Mouse (Mus musculus) urinary bladder, postnatal 36 days (tissue): Measurements from ENCODE around the gene Cacng2.
A peak's percentile ranks its signal among the peaks of the same experiment; 100 is the strongest.

Experiments
- DNase-seq, 2 experiments: peaks; one replicate each; pipeline ENCODE4 v3.0.0; 2022; ENCODE audit warnings: low spot score in 2 of 2, mixed read lengths in 1 of 2

Gene Cacng2

DNA sequence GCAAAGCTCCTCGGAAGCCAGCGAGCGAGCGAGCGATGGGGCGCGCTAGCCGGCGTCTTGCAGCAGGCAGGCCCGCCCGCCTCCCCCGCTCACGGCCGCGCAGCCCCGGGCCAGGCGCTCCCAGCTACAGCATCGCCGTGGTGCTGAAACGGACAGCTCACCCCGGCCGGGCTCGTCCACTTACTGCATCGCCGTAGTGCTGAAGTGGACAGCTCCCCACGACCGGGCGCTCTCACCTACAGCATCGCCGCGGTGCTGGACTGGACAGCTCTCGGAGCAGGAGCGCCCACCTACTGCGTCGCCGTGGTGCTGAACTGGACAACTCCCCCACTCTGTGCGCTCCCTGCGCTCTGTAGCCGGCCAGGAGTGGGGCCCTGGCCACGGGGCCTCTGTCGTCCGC lies at the start of gene Cacng2:
TSS of gene Cacng2 (minus strand) at position 325 of the 400 bp plus-strand sequence.
- DNase-seq, result peak; percentile 96

DNA sequence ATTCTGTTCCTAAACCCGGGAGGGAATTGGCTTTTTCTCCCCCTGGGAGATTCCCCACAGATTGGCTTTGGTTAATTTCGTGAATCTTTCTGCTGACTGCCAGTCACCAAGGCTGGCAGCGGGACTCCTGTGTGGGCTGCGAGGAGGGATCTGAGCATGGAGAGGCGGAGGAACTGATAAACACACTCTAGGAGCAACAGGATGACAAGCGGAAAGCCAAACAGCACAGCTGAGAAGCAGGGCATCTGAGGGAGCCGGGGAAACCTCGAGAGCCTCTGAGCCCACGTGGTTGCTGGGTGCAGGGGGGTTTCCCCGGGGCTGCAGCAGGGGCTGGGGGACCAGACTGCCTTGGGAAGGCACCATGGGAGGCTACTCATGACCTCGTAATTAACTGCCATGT lies 49.7 kb upstream of the Cacng2 start:
- DNase-seq, result no peak

DNA sequence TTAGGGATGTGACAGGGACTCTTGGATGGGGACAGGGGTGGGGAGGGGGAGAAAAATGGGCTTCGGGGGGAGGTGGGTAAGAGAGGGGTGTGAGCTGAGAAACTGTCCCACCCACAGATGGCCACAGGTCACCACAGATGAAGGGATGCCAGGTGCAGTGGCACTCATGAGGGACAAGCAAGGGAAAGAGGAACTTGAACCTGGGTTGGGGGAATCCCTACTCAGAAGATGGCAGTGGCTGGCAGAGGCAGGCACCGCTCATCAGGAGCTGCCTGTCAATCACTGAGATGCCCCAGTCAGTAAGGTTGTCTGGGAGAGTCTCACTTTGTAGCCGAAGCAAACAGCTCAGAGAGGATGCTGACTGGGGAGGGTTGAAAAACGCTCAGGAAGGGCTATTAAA lies 45.5 kb upstream of the Cacng2 start:
- no peak for DNase-seq

DNA sequence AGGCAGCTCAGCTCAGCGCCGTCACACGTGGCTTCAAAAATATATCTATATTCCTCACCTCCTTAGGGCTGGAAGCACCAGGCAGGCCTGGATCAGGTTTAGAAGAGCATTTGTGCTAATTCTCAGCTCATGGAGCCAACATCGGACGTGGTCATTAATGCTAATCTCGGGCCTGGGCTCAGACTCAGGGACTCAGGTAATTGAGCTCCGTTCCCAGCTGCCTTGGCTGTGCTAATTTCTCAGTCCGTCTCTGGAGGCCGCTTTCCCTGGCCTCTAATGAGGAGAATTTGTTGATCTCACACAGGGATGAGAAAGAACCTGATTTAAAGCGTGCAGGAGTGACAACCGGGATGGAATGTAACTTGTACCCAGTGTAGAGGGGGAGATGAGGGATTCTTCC lies 44.6 kb upstream of the Cacng2 start:
- no peak for DNase-seq

DNA sequence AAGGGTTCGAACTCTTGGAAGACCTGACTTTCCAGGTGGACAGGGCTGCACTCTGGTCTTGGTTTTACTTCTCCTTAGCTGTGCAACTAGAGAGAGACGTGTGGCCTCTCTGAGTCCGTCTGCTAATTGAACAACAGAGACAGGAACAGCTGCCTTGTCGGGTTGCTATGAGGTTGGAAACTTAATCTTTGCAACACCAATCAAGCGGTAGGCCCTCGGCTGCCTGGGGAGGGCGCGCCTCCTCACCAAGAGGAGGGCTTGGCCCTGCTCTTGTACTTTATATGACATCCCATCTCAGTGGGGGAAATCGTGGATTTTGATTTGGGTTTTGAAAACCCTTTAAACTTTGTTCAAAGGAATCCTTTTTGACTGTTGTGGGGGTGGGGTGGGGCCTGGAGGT lies 42.1 kb upstream of the Cacng2 start:
- no peak for DNase-seq

DNA sequence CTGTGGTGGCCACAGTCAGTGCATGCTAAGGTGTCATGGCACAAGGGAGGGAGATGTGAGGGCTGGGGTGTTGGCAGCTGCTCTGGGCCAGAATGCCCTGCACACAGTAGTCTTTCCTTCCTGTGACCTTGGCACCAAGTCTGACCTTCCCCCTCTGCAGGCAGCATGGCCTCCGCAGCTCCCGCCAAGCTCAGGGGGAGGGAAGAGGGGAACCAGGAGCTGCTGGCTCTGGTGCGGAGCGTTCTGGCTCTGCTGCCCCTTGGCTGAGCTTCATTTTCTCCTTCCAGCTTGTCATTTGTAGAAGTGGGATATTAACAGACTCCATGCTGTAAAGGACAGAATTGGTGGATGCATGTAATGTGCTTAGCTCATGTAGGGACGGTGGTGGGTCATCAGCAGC lies 38.5 kb upstream of the Cacng2 start:
- DNase-seq, result no peak

DNA sequence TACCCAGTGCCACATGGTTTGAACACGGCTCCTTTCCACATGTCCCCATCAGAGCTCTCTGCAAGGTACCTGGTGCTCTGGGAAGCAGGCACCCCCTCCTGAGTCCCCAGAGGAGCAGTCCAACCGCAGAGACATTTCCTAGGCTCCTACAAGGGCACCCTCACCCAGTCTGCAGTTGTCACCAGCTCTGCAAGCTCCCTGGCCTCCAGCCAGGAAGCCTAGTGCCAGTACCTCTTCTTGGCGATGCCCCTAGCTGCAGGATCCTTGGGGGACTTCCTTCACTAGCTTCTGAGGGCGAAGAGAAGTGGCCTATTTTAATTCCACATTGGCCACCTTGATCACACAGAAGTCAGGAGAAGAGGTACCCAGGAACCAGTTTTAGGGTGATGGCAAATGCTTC lies 38.0 kb upstream of the Cacng2 start:
- DNase-seq, result no peak

DNA sequence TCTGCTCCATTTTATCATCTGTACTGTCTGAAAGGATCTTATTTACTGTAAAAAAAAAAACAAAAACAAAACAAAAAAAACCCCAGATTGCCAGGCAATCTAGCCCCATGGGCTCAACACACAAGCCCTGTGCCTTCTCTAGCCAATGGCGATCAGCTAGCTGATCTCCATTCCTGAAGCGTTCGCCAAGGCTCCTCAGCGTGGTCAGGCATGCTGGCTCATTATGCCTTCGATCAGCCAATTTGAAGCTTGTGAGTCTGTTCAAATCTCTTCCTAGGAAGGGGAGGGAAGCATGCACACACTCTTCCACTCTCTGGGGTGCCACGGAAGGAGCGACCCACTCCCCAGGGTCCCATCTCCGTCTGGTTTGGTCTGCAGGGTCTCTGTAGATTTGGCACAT lies 37.5 kb upstream of the Cacng2 start:
- no peak for DNase-seq

DNA sequence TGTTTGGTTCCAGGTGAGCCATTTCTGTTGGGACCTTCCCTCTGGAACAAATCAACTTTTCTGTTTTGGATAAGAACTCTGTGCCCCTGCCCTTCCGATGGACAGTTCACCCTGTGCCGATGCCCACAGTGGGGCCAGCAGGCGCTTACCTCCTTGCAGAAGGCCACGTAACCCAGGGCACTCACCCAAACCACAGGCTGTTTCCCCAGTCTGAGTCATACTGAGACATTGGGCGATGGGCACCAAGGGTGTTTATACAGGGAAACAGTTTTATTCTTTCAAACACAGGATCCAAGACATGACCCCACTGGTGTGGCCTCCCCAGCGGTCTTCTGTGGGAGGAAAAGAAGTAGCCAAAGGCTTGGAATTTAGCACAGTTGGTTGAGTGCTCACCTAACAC lies 35.6 kb upstream of the Cacng2 start:
- no peak for DNase-seq

DNA sequence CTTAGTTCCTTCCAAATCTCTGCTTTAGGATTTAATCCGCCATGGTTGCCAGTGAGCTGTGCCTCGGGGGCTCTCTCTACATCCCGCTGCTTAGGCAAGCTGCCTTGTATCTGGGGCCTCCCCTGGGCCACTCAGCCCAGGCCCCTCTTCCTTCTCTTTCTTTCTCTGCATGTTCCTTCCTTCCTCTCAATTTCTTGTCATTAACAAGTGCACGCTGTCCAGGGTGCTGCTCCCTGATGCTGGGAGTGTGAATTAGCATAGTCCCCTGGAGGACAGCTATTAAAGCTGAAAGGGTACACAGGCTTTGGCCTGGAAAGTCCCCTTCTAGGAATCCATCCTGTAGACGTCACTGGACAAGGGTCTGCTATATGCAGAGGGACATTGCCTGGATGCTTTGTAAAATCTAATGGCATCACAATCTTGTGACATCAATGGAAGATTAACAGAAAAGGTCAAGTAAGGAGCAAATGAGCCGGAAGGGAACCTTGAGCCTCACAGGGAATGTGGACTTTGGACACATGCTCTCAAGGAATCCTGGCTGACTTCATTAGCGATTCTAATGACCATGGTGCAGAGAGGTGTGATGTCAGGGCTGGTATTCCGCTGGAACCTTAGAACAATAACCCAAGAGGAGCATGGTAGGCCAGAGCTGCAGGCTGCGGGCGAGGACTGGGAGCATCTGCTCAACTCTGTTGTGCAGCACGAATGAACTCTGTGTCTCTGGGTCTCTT lies 33.4 kb upstream of the Cacng2 start:
- no peak for DNase-seq

DNA sequence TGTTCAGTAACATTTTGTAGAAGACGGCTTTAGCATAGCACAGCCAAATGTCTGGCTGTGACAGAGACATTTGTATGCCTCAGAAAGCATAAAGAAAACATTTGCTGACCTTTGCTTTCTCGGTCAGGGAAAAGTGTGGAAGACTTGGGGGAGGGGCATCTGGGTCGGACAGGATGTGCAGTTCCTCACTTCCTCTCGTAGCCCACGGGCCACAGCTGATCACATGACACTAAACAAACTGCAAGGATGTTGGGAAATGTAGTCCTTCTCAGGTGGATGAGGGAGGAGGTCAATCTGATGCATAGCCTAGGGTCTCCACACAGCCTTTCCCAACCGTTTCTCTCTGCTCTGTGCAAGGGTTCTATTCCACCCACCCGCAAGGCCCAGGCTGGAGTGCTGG lies 28.7 kb upstream of the Cacng2 start:
- no peak for DNase-seq

DNA sequence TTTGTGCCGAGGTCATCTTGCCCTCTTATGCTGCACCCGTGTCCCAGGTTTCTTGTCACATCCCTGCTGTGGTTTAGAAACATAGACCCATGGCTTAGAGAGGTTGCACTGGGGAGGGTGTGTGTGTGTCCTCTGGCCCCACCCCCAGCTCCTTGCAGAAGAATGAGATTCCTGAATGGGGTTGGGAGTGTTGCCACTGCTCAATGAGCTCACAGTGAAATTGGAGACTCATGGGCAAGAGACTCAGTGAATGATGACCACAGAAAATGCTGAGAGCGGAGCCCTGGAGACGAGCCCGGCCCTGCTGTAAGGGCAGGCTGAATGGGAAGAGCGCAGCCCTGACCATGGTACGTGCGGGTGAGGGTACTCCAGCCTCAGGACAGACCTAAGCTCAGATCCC lies 20.4 kb upstream of the Cacng2 start:
- no peak for DNase-seq

DNA sequence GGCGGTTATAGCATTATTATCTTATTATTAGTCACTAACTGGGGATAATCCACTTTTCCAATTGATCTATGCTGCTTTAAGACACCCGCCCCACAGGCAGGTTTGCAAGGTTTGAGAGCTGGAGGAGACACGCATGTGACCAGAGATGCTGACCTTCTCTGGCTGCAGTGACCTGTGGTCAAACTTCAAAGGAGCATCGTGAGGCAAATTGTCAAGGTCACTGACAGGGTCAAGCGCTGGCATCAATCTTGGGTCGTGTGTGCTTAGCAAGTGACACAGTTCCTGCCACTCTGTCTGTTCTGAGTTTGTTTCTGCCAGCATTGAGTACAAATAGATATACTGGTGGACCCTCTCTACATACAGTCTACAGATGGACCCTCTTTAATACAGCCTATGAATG lies 14.8 kb upstream of the Cacng2 start:
- DNase-seq, result no peak

DNA sequence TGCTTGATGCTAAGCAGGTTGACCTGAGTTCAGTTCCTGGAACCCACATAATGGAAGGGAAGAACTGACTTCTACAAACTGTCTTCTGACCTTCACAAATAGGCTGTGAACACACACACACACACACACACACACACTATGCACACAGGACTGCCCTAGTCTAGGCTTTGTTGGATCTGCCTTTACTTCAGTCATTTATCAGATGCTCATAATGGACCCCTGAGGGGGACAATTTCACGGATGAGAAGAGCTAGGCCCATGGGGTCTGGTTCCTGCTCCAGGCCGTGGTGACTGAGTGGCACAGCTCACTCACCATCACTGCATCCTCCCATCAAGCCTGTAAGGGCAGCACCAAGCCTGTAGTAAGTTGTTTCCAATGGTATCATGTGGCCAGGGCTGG lies 13.6 kb upstream of the Cacng2 start:
- no peak for DNase-seq

DNA sequence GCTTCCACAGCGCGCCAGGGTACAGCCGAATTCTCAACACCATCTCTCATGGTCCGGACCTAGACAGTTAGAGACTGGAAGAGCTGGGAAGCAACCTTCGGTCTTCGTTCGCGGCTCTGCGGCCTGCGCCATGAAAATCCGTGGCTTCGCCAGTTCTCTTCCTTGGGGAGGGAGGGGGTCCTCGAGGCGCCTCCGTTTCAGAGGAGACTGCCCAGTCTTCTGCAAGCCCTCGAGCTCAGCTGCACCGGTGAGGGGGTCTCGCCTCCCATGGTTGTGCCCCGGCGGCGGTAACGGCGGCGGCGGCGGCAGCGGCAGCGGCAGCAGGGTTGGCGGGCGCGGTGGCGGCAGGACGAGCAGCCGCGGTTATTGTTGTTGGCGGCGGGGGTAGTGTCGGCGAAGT lies 580 bp downstream of the Cacng2 start:
- DNase-seq, result no peak

DNA sequence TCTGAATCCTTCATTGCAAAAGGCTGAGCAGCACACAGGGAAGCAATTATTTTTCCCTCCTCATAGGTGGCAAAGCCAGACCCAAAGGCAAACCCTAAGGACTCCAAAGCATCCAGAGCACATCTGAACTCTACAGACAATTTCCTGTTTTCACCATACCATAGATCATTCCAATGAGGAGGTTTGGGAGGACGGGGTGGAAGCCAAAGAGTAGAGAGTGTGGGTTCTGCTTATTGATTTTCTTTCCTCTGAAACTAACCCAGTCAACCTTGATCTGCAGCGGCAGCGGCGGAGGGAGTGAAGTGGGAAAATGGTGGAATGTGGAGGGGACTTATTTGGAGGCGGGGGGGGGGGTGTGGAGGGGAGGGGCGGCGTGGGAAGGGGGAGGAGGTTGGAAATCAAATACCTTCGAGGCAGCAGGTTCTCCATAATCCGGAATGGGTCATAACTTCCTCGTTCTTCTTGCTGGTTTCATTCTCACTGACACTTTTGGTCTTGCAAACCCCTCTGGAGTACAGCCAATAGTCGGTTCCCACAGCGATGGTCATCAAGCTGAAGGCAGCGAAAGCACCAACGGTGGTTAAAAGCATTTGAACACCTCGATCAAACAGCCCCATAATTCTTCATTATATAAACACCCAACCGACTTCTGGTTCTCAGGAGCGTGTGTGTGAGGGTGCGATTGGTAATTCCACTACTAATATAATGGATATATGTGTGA lies 1.4 kb downstream of the Cacng2 start:
- no peak for DNase-seq

DNA sequence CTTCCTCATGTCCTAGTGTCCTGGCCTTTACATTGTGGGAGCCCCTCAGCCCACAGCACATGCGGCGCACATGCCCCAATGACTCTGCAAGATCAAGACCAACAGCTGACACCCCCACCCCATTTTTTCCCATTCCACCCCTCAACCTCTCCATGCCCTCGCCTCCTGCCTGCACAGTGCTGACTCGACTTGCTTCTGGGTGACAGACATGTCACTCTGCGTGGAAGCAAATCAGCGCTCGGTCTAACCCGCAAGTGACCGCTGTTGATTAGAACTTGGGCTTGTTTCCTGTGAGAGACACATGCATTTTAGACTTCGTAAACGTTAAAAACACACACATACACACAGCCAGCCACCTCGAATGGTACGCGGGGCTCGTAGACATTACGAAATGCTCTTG lies 2.1 kb downstream of the Cacng2 start:
- DNase-seq, result no peak

DNA sequence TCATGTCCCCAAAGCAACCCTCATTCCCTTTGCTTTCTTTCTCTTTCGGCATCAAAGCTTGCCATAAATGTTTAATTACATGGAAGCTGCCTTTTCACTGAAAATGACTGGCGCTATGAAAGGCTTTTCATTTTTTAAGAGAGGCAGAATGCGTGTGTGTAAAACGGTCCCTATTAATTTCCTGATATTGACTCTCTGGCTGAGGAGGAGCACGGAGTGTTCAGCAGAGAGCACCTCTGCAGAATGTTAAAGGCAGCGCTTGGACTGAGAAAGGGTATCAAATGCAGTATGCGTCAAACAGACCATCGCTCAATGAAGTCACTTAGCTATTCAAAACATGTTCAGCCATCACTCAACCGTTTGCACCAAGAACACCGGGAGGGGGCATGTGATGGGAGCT lies 2.9 kb downstream of the Cacng2 start:
- no peak for DNase-seq

DNA sequence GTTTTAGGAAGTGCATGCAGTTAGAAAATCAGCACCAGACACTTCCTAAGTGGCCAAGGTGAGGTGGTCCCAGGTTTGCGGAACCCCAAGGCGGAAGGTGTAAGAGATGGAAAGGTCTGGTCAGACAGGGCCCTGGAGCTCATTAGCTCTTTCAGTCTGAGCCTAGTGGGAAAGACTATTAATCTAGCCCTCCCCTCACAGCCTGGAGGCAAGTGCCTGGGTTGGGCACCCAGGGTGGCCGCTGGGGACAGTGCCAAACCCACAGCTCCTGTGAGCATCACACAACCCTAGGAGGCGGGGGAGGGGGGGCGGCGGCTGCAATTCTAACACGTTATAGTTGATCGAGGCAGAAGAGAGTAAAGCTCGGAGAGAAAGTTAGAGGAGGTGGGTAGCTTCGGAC lies 3.6 kb downstream of the Cacng2 start:
- no peak for DNase-seq

DNA sequence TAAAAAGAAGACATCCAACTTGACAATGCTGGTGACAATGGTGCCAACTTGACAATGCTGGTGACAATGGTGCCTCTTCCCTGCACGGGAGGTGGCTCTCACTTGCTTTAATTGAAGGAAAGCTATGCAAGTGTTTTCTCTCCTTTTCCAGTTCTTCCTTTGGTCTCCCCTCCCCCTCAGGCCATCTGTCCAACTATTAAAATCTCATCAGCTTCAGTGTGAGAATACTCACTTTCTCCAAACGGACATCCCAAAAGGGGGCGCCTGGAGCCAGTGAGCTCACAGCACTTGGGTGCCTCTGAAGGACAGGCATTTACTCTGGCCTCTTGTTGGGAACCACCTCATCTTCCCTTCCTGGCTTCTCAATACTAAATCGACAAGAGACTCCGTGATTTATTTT lies 20.3 kb downstream of the Cacng2 start:
- no peak for DNase-seq

DNA sequence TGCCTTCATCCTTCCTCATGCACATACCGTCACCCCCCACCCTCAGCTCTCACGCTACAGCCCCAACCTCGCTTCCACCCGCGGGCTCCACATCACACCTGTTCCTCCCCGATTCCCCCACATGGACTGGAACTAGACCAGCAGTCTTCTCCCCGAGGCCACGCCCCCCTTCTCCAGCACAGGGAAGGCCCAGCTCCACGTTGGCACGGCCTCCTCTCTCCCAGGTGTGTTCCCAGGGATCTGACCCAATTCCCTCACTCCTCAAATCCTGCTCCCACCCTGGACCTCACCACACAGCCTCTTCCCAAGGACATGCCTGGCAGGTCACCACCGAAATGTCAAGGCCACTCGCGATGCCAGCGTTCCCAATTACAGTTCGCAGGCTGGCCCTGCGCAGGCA lies 23.8 kb downstream of the Cacng2 start:
- no peak for DNase-seq

DNA sequence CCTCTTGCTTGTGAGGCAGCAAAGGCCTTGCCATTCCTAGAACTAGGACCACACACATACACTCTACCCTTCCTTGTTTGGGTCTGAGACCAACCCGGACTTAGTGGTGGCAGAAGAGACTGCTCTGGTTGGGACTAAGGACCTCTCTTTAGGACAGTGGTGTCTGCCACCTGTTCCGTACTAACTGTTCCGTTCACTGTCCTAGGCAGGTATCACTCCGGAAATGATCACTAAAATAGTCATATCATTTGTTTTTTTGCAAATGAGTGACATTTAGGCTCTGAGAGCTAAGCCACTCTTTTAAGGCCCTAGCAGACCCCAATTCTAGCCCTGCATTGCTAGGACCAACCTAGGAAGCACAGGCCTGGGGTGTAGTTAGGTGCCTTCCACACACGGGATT lies 26.2 kb downstream of the Cacng2 start:
- no peak for DNase-seq

DNA sequence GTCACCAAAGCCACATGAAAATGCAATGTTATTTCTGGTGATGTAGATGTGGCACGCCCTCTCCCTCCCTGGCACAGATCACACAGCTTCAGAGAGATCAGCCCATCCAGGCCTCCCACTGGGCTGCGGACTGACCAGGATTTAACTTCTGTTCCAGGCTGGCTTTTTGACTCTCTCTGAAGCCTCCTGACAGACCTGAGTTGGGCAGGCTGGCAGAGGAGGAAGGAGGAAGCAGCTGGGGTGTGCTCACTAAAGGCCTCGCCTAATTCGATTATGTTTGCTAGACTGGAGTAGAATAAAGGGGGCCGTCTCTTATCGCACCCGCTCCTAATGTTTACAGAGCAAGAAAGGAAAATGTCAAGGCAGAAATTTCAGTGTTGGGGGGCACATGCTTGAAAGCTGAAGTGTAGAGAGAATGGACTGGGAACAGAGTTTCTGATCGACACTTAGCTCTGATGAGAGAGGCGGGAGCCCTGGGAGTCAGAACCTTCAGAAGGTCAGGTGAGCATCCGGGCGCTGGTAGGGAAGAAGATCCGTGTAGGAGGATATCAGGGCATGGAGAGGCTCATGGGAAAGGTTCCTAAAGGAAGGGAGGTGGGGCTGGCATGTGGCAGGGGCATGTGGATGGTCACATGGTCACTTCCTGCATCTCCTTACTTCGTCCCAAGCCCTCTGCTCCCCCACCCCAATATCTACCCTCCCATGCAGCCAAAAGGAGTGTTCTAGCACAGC lies 36.8 kb downstream of the Cacng2 start:
- DNase-seq, result no peak
